Mouse (Mus musculus) activated CD4-positive, CD25-positive, alpha-beta regulatory T cell, adult 4 months (primary cell): ENCODE data around the gene Bag1. TPM values are rescaled to one million over a fixed set of nuclear protein-coding genes. Genes with fewer than 3 reads are reported as not detected.

Source experiments
- polyA plus RNA-seq, 2 experiments: library from polyadenylated mRNA; unstranded; fragments of 100-300 nt; shearing (Covaris generic); gene quantifications; one replicate each; pipeline ENCODE4 v1.2.1; 2017

Bag1 gene
- polyA plus RNA-seq, 2 experiments from 2014 or later: 11.5 to 15.0 TPM

Other genes starting within 250 kb of the Bag1 start
- 10 to 100 TPM; 29.8 to 34.2 TPM for gene Aptx, start 245.1 kb downstream of the Bag1 start, polyA plus RNA-seq
- 100 to 1,000 TPM; 474 TPM for gene Dnaja1, start 226.1 kb downstream of the Bag1 start, polyA plus RNA-seq
- gene Smu1, start 190.4 kb downstream of the Bag1 start, polyA plus RNA-seq: 100 to 1,000 TPM; 111 to 128 TPM
- 10 to 100 TPM; 58.7 to 75.3 TPM for gene B4galt1, start 94.3 kb downstream of the Bag1 start, polyA plus RNA-seq
- gene Spink4, start 28.2 kb downstream of the Bag1 start, polyA plus RNA-seq: not detected
- gene Chmp5, start 113 bp upstream of the Bag1 start, polyA plus RNA-seq: 100 to 1,000 TPM; 121 to 129 TPM
- gene Nfx1, start 22.6 kb upstream of the Bag1 start, polyA plus RNA-seq: 10 to 100 TPM; 92.3 to 93.9 TPM
- gene Aqp7, start 99.8 kb upstream of the Bag1 start, polyA plus RNA-seq: under 1 TPM in 1 of 2 experiments, not detected in 1; 0.32 TPM
- gene Aqp3, start 149.9 kb upstream of the Bag1 start, polyA plus RNA-seq: 10 to 100 TPM; 22.7 to 27.5 TPM
- 10 to 100 TPM; 11.8 to 19.0 TPM for gene Nol6, start 176.2 kb upstream of the Bag1 start, polyA plus RNA-seq
- gene Ube2r2, start 187.4 kb upstream of the Bag1 start, polyA plus RNA-seq: 10 to 100 TPM; 25.6 to 25.8 TPM